Mouse (Mus musculus): ENCODE results near the gene Ackr4. TPM values are rescaled to one million over a fixed set of nuclear protein-coding genes. Genes with fewer than 3 reads are reported as not detected.
A peak's percentile ranks its signal among the peaks of the same experiment; 100 is the strongest.

Gene Ackr4
- total and polyA plus RNA-seq, 3 experiments = 1.6 to 6.8 (median 2.4) TPM

- H3K27ac ChIP-seq = no peak overlapping the region
- no peak for DNase-seq
- H3K27me3 ChIP-seq (ENCODE audit: control insufficient read depth, insufficient read depth, low read length) = no peaks in the 10 kb centered on the region
- peaks cover 2% of the 10 kb centered on the region for H3K4me1 ChIP-seq (ENCODE audit: control insufficient read depth, insufficient read depth, low read length)
- H3K9ac ChIP-seq (ENCODE audit: low read depth, low read length) = no peak overlapping the region
- TF ChIP-seq POLR2A (IDR thresholded peaks at IDR 0.05; ENCODE audit: insufficient read depth, low read depth, low read length) (no peak), CTCF (IDR thresholded peaks at IDR 0.05) (no peak), EP300 (IDR thresholded peaks at IDR 0.05; ENCODE audit: insufficient read depth, low read depth, low read length) (no peak)
- H3K36me3 ChIP-seq (ENCODE audit: control insufficient read depth, insufficient read depth, low read length) = no peaks in the 10 kb centered on the region
- intact Hi-C loops (cut with DNase I) = no loop called here
- 93% methylated on average over 2 of the region's 2 CpGs for WGBS
- H3K79me2 ChIP-seq (replicated peaks; ENCODE audit: control insufficient read depth, insufficient read depth, low read length) = no peaks in the 10 kb centered on the region
- H3K4me3 ChIP-seq = no peak overlapping the region
Observed at GRCm38 (mm10) chr9:104104986-104105385, 21.7 kb downstream of the Ackr4 start.

GRCm38 (mm10) chr9:104102901-104103300 lies 23.8 kb downstream of the Ackr4 start:
- Histone ChIP-seq H3K9ac (ENCODE audit: low read depth, low read length) (no peak overlapping the region), H3K27ac (no peak overlapping the region), H3K79me2 (replicated peaks; ENCODE audit: control insufficient read depth, insufficient read depth, low read length) (no peaks in the 10 kb centered on the region), H3K4me3 (no peak overlapping the region), H3K4me1 (ENCODE audit: control insufficient read depth, insufficient read depth, low read length) (peaks cover 2% of the 10 kb centered on the region), H3K36me3 (ENCODE audit: control insufficient read depth, insufficient read depth, low read length) (no peaks in the 10 kb centered on the region), H3K27me3 (ENCODE audit: control insufficient read depth, insufficient read depth, low read length) (no peaks in the 10 kb centered on the region)
- no peak for DNase-seq
- intact Hi-C loops (cut with DNase I) = no loop called here
- TF ChIP-seq POLR2A (IDR thresholded peaks at IDR 0.05; ENCODE audit: insufficient read depth, low read depth, low read length) (no peak), EP300 (IDR thresholded peaks at IDR 0.05; ENCODE audit: insufficient read depth, low read depth, low read length) (no peak), CTCF (IDR thresholded peaks at IDR 0.05) (no peak)
- WGBS = 71% methylated on average over 2 of the region's 2 CpGs

- no peak overlapping the region for H3K4me3 ChIP-seq
- peaks cover 2% of the 10 kb centered on the region for H3K4me1 ChIP-seq (ENCODE audit: control insufficient read depth, insufficient read depth, low read length)
- no peak overlapping the region for H3K9ac ChIP-seq (ENCODE audit: low read depth, low read length)
- TF ChIP-seq POLR2A (IDR thresholded peaks at IDR 0.05; ENCODE audit: insufficient read depth, low read depth, low read length) (peak; percentile 38; the same call in 1 of the 2 replicates), EP300 (IDR thresholded peaks at IDR 0.05; ENCODE audit: insufficient read depth, low read depth, low read length) (no peak)
- H3K79me2 ChIP-seq (replicated peaks; ENCODE audit: control insufficient read depth, insufficient read depth, low read length) = no peaks in the 10 kb centered on the region
- H3K27me3 ChIP-seq (ENCODE audit: control insufficient read depth, insufficient read depth, low read length) = no peaks in the 10 kb centered on the region
- H3K27ac ChIP-seq = no peak overlapping the region
- WGBS = 21% methylated on average over 6 of the region's 6 CpGs
- peak in 1 of 2 experiments; percentile 32 for DNase-seq
- intact Hi-C loops (cut with DNase I) = no loop called here
- H3K36me3 ChIP-seq (ENCODE audit: control insufficient read depth, insufficient read depth, low read length) = no peaks in the 10 kb centered on the region
Observed at GRCm38 (mm10) chr9:104102301-104102700, 24.4 kb downstream of the Ackr4 start.

GRCm38 (mm10) chr9:104101458-104101857 lies 25.3 kb downstream of the Ackr4 start:
- H3K4me3 ChIP-seq = no peak overlapping the region
- WGBS = 37% methylated on average over 3 of the region's 3 CpGs
- no peak overlapping the region for H3K9ac ChIP-seq (ENCODE audit: low read depth, low read length)
- no peak overlapping the region for H3K27ac ChIP-seq
- peak in 1 of 2 experiments; percentile 16 for DNase-seq
- no peaks in the 10 kb centered on the region for H3K27me3 ChIP-seq (ENCODE audit: control insufficient read depth, insufficient read depth, low read length)
- no peaks in the 10 kb centered on the region for H3K4me1 ChIP-seq (ENCODE audit: control insufficient read depth, insufficient read depth, low read length)
- H3K79me2 ChIP-seq (replicated peaks; ENCODE audit: control insufficient read depth, insufficient read depth, low read length) = no peaks in the 10 kb centered on the region
- no peaks in the 10 kb centered on the region for H3K36me3 ChIP-seq (ENCODE audit: control insufficient read depth, insufficient read depth, low read length)
- intact Hi-C loops (cut with DNase I) = no loop called here
- TF ChIP-seq POLR2A (IDR thresholded peaks at IDR 0.05; ENCODE audit: insufficient read depth, low read depth, low read length) (no peak), EP300 (IDR thresholded peaks at IDR 0.05; ENCODE audit: insufficient read depth, low read depth, low read length) (no peak), CTCF (IDR thresholded peaks at IDR 0.05) (no peak)

GRCm38 (mm10) chr9:104100822-104101221 lies 25.9 kb downstream of the Ackr4 start:
- WGBS = 53% methylated on average over 7 of the region's 7 CpGs
- Histone ChIP-seq H3K4me1 (ENCODE audit: control insufficient read depth, insufficient read depth, low read length) (no peaks in the 10 kb centered on the region), H3K27ac (no peak overlapping the region), H3K4me3 (no peak overlapping the region), H3K36me3 (ENCODE audit: control insufficient read depth, insufficient read depth, low read length) (no peaks in the 10 kb centered on the region), H3K27me3 (ENCODE audit: control insufficient read depth, insufficient read depth, low read length) (no peaks in the 10 kb centered on the region), H3K9ac (ENCODE audit: low read depth, low read length) (peak overlapping the region; percentile 36; the same call in 1 of the 2 replicates), H3K79me2 (replicated peaks; ENCODE audit: control insufficient read depth, insufficient read depth, low read length) (no peaks in the 10 kb centered on the region)
- intact Hi-C loops (cut with DNase I) = no loop called here
- TF ChIP-seq CTCF (IDR thresholded peaks at IDR 0.05) (no peak), POLR2A (IDR thresholded peaks at IDR 0.05; ENCODE audit: insufficient read depth, low read depth, low read length) (no peak), EP300 (IDR thresholded peaks at IDR 0.05; ENCODE audit: insufficient read depth, low read depth, low read length) (no peak)
- DNase-seq = no peak

GRCm38 (mm10) chr9:104099060-104099459 lies 27.7 kb downstream of the Ackr4 start:
- Histone ChIP-seq H3K36me3 (ENCODE audit: control insufficient read depth, insufficient read depth, low read length) (no peaks in the 10 kb centered on the region), H3K9ac (ENCODE audit: low read depth, low read length) (no peak overlapping the region), H3K4me3 (no peak overlapping the region), H3K4me1 (ENCODE audit: control insufficient read depth, insufficient read depth, low read length) (no peaks in the 10 kb centered on the region), H3K79me2 (replicated peaks; ENCODE audit: control insufficient read depth, insufficient read depth, low read length) (no peaks in the 10 kb centered on the region), H3K27me3 (ENCODE audit: control insufficient read depth, insufficient read depth, low read length) (no peaks in the 10 kb centered on the region), H3K27ac (no peak overlapping the region)
- no peak for DNase-seq
- intact Hi-C loops (cut with DNase I) = no loop called here
- TF ChIP-seq POLR2A (IDR thresholded peaks at IDR 0.05; ENCODE audit: insufficient read depth, low read depth, low read length) (no peak), CTCF (IDR thresholded peaks at IDR 0.05) (no peak), EP300 (IDR thresholded peaks at IDR 0.05; ENCODE audit: insufficient read depth, low read depth, low read length) (no peak)
- WGBS = 94% methylated on average over 11 of the region's 11 CpGs
